Mouse (Mus musculus): ENCODE results near the gene Glrx.

- TF ChIP-seq BHLHE40 (IDR thresholded peaks at IDR 0.05; ENCODE audit: low read depth, low read length) (no peak), POLR2A (IDR thresholded peaks at IDR 0.05; ENCODE audit: low read depth, low read length) (peak; percentile 36; the same call in 1 of the 2 replicates), CHD2 (IDR thresholded peaks at IDR 0.05; ENCODE audit: low read length) (no peak), MYC (IDR thresholded peaks at IDR 0.05; ENCODE audit: low read depth, low read length) (no peak), ZKSCAN1 (IDR thresholded peaks at IDR 0.05; ENCODE audit: borderline replicate concordance, low read depth, low read length) (no peak), USF2 (conservative IDR thresholded peaks at IDR 0.05; ENCODE audit: low read depth, low read length) (no peak), CTCF (conservative IDR thresholded peaks at IDR 0.05 in 1 of 2, IDR thresholded peaks at IDR 0.05 in 1 of 2; ENCODE audit: low read depth in 2 of 2, low read length in 2 of 2) (no peak), USF1 (IDR thresholded peaks at IDR 0.05; ENCODE audit: low read depth, low read length) (no peak), EP300 (IDR thresholded peaks at IDR 0.05; ENCODE audit: low read length) (0 out of 2 replicates have a peak, but pooled peaks have one; percentile 0)
Measured at GRCm38 (mm10) chr13:75793863-75794629, 45.6 kb upstream of the Glrx start.
